Mouse (Mus musculus) lung, postnatal 0 days (tissue): ENCODE results near the gene Kalrn.
A peak's percentile ranks its signal among the peaks of the same experiment; 100 is the strongest.

Experiments used
- CTCF ChIP-seq: IDR thresholded peaks from 2 replicates; pipeline ENCODE4 v1.5.1; 2016; ENCODE audit warnings: antibody characterized with exemption, mild to moderate bottlenecking
- EP300 ChIP-seq: IDR thresholded peaks from 2 replicates; pipeline ENCODE4 v1.6.1; 2016; ENCODE audit warnings: antibody characterized with exemption, mild to moderate bottlenecking, control low read depth

DNA sequence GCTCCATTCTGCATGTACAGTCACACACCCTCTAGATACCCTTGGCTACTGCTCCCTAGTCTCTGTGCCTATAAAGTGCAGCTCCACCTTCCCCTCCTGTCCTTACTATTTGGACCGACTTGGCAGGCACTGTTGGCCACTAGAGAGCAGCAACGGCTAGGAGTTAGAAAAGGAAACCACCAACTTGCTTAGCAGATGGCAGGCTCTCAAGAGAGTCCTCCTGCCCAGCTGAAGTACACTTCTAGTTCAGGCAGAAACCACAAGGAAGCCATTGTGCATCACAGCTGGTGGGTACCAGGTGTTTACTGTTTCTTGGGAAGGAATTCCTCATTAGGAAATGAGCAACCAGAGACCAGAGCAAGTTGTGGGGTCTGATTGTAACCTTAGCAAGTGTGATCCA, 447.7 kb downstream of the Kalrn start:
- TF ChIP-seq EP300 (no peak), CTCF (peak; percentile 82)
